Mouse (Mus musculus) erythroid progenitor cell, adult 5-6 weeks (primary cell): ENCODE data around the gene Sh3tc1. TPM values are rescaled to one million over a fixed set of nuclear protein-coding genes. Genes with fewer than 3 reads are reported as not detected.

Experiments used
- ATAC-seq: replicated peaks from 2 replicates; pipeline ENCODE4 v1.8.0; 2016; ENCODE audit warnings: moderate number of reproducible peaks, mild to moderate bottlenecking, moderate TSS enrichment, inconsistent platforms; ENCODE audit not compliant: poor library complexity, low FRiP score, severe bottlenecking
- total RNA-seq, 2 experiments: library from RNA; stranded (forward) in 1 of 2; stranded (reverse) in 1 of 2; fragments of 150-400 nt in 1 of 2; fragments of 186-747, 209-891 nt in 1 of 2; gene quantifications; 2 replicates each; pipeline versions ENCODE4 v1.2.3 to v1.2.4; 2015 to 2017; ENCODE audit warnings: low replicate concordance in 2 of 2

Sh3tc1 gene
- total RNA-seq, 2 experiments from 2014 or later, result 1.6 TPM; not detected in 1

GRCm38 (mm10) chr5:35727447-35727846 is 12.3 kb downstream of the Sh3tc1 start:
- no peak for ATAC-seq

- no peak for ATAC-seq
Measured at GRCm38 (mm10) chr5:35725840-35726239, 13.9 kb downstream of the Sh3tc1 start.

- no peak for ATAC-seq
Measured at GRCm38 (mm10) chr5:35723900-35724299, 15.9 kb downstream of the Sh3tc1 start.

- ATAC-seq, result no peak
Measured at GRCm38 (mm10) chr5:35722654-35723053, 17.1 kb downstream of the Sh3tc1 start.

GRCm38 (mm10) chr5:35721933-35722332 is 17.9 kb downstream of the Sh3tc1 start:
- no peak for ATAC-seq

- no peak for ATAC-seq
Measured at GRCm38 (mm10) chr5:35719880-35720279, 19.9 kb downstream of the Sh3tc1 start.

- ATAC-seq, result no peak
Measured at GRCm38 (mm10) chr5:35719343-35719742, 20.4 kb downstream of the Sh3tc1 start.

GRCm38 (mm10) chr5:35718817-35719216 is 21.0 kb downstream of the Sh3tc1 start:
- ATAC-seq, result no peak

GRCm38 (mm10) chr5:35717946-35718345 is 21.8 kb downstream of the Sh3tc1 start:
- no peak for ATAC-seq

GRCm38 (mm10) chr5:35717455-35717854 is 22.3 kb downstream of the Sh3tc1 start:
- no peak for ATAC-seq

GRCm38 (mm10) chr5:35713649-35714354 is 26.0 kb downstream of the Sh3tc1 start:
- no peak for ATAC-seq

GRCm38 (mm10) chr5:35712517-35712916 is 27.3 kb downstream of the Sh3tc1 start:
- no peak for ATAC-seq

GRCm38 (mm10) chr5:35710931-35711330 is 28.9 kb downstream of the Sh3tc1 start:
- no peak for ATAC-seq

GRCm38 (mm10) chr5:35710481-35710880 is 29.3 kb downstream of the Sh3tc1 start:
- ATAC-seq, result no peak

GRCm38 (mm10) chr5:35705411-35705810 is 34.4 kb downstream of the Sh3tc1 start:
- ATAC-seq, result no peak

- ATAC-seq, result no peak
Measured at GRCm38 (mm10) chr5:35703814-35704213, 36.0 kb downstream of the Sh3tc1 start.

GRCm38 (mm10) chr5:35703183-35703582 is 36.6 kb downstream of the Sh3tc1 start:
- no peak for ATAC-seq

- ATAC-seq, result no peak
Measured at GRCm38 (mm10) chr5:35702582-35703140, 37.1 kb downstream of the Sh3tc1 start.

GRCm38 (mm10) chr5:35701042-35701441 is 38.7 kb downstream of the Sh3tc1 start:
- ATAC-seq, result no peak

- ATAC-seq, result no peak
Measured at GRCm38 (mm10) chr5:35695815-35696214, 44.0 kb downstream of the Sh3tc1 start.

- no peak for ATAC-seq
Measured at GRCm38 (mm10) chr5:35693638-35694037, 46.1 kb downstream of the Sh3tc1 start.

- no peak for ATAC-seq
Measured at GRCm38 (mm10) chr5:35691246-35691645, 48.5 kb downstream of the Sh3tc1 start.
